Mouse (Mus musculus): ENCODE data around the gene Diaph2. TPM values are rescaled to one million over a fixed set of nuclear protein-coding genes. Genes with fewer than 3 reads are reported as not detected.
"Not testable (repeated sequence)": the region's sequence is repeated elsewhere in the genome, so short reads cannot be mapped to it uniquely, and the experiment has no call there.

Diaph2 gene
- polyA plus RNA-seq, 1 experiment from 2014 or later, result 2.4 TPM

DNA sequence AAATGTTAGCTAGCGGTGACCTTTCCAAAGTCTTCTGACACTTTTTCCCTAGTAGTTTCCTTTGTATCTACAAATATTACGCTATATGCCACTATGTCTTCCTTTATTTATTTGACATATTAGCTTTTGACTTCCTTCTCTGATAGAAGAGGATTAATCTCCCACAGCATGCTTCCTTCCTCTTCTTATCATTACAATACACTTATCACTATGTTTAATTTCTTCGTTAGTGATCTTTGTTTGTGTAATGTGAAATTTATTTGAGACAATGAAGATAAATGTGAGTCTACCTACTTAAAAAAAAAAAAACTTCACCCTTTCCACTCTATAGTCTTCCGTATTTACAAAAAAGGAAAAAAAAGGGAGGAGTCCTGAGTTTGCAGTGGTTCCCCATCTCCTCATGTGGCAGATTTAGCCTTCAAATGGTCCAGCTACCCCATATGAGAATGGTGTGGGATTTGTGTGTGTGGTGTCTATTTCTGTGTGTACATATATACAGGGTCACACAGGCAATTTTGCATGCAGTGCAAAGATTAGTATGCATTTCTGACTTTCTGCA, 27.9 kb downstream of the Diaph2 start:
- no peak for TF ChIP-seq CTCF (IDR thresholded peaks at IDR 0.05; ENCODE audit: low read depth)
- no peak for TF ChIP-seq EP300 (IDR thresholded peaks at IDR 0.05; ENCODE audit: low read depth)
- H3K4me2 ChIP-seq (ENCODE audit: low read depth, low read length), result no peak overlapping the region
- no peak overlapping the region for H3K27ac ChIP-seq (ENCODE audit: low read depth)
- no peaks in the 10 kb centered on the region for H3K4me1 ChIP-seq (ENCODE audit: insufficient read depth)
- H3K36me3 ChIP-seq (replicated peaks; ENCODE audit: insufficient read depth, low read length), result no peaks in the 10 kb centered on the region
- no peaks in the 10 kb centered on the region for H3K9me3 ChIP-seq (ENCODE audit: low read length)
- no peak overlapping the region for H3K4me3 ChIP-seq (ENCODE audit: low read depth, low read length)
- no peaks in the 10 kb centered on the region for H3K27me3 ChIP-seq (ENCODE audit: insufficient read depth, low read length)
- H3K9ac ChIP-seq (replicated peaks), result no peak overlapping the region
- ATAC-seq, result no peak
- 47% methylated on average over 4 of the region's 4 CpGs for WGBS (ENCODE audit: insufficient replicate concordance)
- no peak for DNase-seq

GRCm38 (mm10) chrX:129781844-129782243, 32.3 kb downstream of the Diaph2 start:
- TF ChIP-seq CTCF (IDR thresholded peaks at IDR 0.05; ENCODE audit: low read depth) (no peak), EP300 (IDR thresholded peaks at IDR 0.05; ENCODE audit: low read depth) (no peak)
- no peak for DNase-seq

GRCm38 (mm10) chrX:129784062-129784461, 34.5 kb downstream of the Diaph2 start:
- 63% methylated on average over 5 of the region's 5 CpGs for WGBS (ENCODE audit: insufficient replicate concordance)
- H3K9me3 ChIP-seq (ENCODE audit: low read length), result no peaks in the 10 kb centered on the region
- ATAC-seq, result peak; percentile 77

More at GRCm38 (mm10) chrX:129781844-129782243, 32.3 kb downstream of the Diaph2 start:
- ATAC-seq, result no peak
- H3K27me3 ChIP-seq (ENCODE audit: insufficient read depth, low read length), result no peaks in the 10 kb centered on the region
- no peaks in the 10 kb centered on the region for H3K4me1 ChIP-seq (ENCODE audit: insufficient read depth)
- WGBS (ENCODE audit: insufficient replicate concordance), result 54% methylated on average over 2 of the region's 2 CpGs
- H3K4me2 ChIP-seq (ENCODE audit: low read depth, low read length), result no peak overlapping the region
- H3K9ac ChIP-seq (replicated peaks), result no peak overlapping the region
- no peak overlapping the region for H3K4me3 ChIP-seq (ENCODE audit: low read depth, low read length)
- no peak overlapping the region for H3K27ac ChIP-seq (ENCODE audit: low read depth)
- no peaks in the 10 kb centered on the region for H3K9me3 ChIP-seq (ENCODE audit: low read length)
- no peaks in the 10 kb centered on the region for H3K36me3 ChIP-seq (replicated peaks; ENCODE audit: insufficient read depth, low read length)

GRCm38 (mm10) chrX:129799920-129800319, 50.4 kb downstream of the Diaph2 start:
- not testable (repeated sequence) for H3K9me3 ChIP-seq (ENCODE audit: low read length); DNase-seq
- WGBS (ENCODE audit: insufficient replicate concordance), result 72% methylated on average over 2 of the region's 2 CpGs

More at GRCm38 (mm10) chrX:129784062-129784461, 34.5 kb downstream of the Diaph2 start:
- no peaks in the 10 kb centered on the region for H3K4me1 ChIP-seq (ENCODE audit: insufficient read depth)
- DNase-seq, result peak; percentile 12
- no peak for TF ChIP-seq CTCF (IDR thresholded peaks at IDR 0.05; ENCODE audit: low read depth)
- TF ChIP-seq EP300 (IDR thresholded peaks at IDR 0.05; ENCODE audit: low read depth), result no peak
- no peak overlapping the region for H3K27ac ChIP-seq (ENCODE audit: low read depth)
- no peaks in the 10 kb centered on the region for H3K27me3 ChIP-seq (ENCODE audit: insufficient read depth, low read length)
- no peak overlapping the region for H3K4me3 ChIP-seq (ENCODE audit: low read depth, low read length)
- peak overlapping the region; percentile 35; the same call in 1 of the 2 replicates for H3K4me2 ChIP-seq (ENCODE audit: low read depth, low read length)
- no peaks in the 10 kb centered on the region for H3K36me3 ChIP-seq (replicated peaks; ENCODE audit: insufficient read depth, low read length)
- no peak overlapping the region for H3K9ac ChIP-seq (replicated peaks)

DNA sequence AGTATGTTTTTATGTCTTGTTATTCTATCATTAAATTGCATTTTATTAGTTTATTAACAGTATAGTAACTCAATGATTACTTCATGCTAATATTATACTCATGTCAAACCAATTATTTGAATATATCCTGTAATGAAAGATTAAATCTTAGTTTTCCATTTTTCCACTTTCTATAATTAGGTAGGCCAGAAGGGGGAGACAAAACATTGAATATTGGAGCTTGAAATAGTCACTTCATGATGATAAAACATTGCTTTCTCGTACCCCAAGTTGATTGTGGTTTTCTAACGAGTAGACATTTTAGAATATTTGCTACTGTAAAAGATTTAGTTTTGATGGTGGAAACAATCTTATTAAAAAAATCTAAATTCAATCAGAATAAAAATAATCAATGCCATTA, 82.4 kb downstream of the Diaph2 start:
- Histone ChIP-seq H3K27me3 (ENCODE audit: insufficient read depth, low read length) (no peaks in the 10 kb centered on the region), H3K4me1 (ENCODE audit: insufficient read depth) (no peaks in the 10 kb centered on the region), H3K9ac (replicated peaks) (no peak overlapping the region), H3K27ac (ENCODE audit: low read depth) (no peak overlapping the region), H3K4me2 (ENCODE audit: low read depth, low read length) (no peak overlapping the region), H3K9me3 (ENCODE audit: low read length) (no peaks in the 10 kb centered on the region), H3K4me3 (ENCODE audit: low read depth, low read length) (no peak overlapping the region), H3K36me3 (replicated peaks; ENCODE audit: insufficient read depth, low read length) (no peaks in the 10 kb centered on the region)
- TF ChIP-seq EP300 (IDR thresholded peaks at IDR 0.05; ENCODE audit: low read depth), result no peak
- TF ChIP-seq CTCF (IDR thresholded peaks at IDR 0.05; ENCODE audit: low read depth), result peak; percentile 37
- ATAC-seq, result no peak
- DNase-seq, result no peak
- 47% methylated on average over 2 of the region's 2 CpGs for WGBS (ENCODE audit: insufficient replicate concordance)

More at GRCm38 (mm10) chrX:129799920-129800319, 50.4 kb downstream of the Diaph2 start:
- not testable (repeated sequence) for H3K9ac ChIP-seq (replicated peaks); H3K27me3 ChIP-seq (ENCODE audit: insufficient read depth, low read length); H3K27ac ChIP-seq (ENCODE audit: low read depth); H3K4me1 ChIP-seq (ENCODE audit: insufficient read depth); H3K36me3 ChIP-seq (replicated peaks; ENCODE audit: insufficient read depth, low read length); ATAC-seq; H3K4me2 ChIP-seq (ENCODE audit: low read depth, low read length); H3K4me3 ChIP-seq (ENCODE audit: low read depth, low read length)

DNA sequence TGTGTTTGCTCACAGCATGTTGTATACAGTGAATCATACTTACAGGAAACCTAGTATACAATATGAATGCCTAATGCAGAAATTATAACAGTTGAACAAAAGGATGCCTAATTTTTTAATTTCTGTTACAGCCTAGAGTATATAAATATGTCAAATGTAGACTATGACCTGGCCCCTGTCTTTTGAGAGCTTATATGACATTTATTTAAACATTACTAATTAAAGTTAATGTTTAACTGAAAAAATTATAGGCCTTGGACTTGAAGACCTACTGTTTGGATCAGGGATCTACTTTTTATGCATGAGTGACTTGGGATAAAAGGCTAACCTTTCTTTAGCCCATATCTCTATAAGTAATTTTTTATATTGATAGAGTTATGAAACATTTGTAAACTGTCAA, 84.3 kb downstream of the Diaph2 start:
- no peak for ATAC-seq

GRCm38 (mm10) chrX:129884465-129884864, 134.9 kb downstream of the Diaph2 start:
- H3K36me3 ChIP-seq (replicated peaks; ENCODE audit: insufficient read depth, low read length), result no peaks in the 10 kb centered on the region
- peak; percentile 27 for DNase-seq
- WGBS (ENCODE audit: insufficient replicate concordance), result 11% methylated on average over 3 of the region's 3 CpGs

More for the DNA sequence above, 84.3 kb downstream of the Diaph2 start:
- TF ChIP-seq CTCF (IDR thresholded peaks at IDR 0.05; ENCODE audit: low read depth), result no peak
- TF ChIP-seq EP300 (IDR thresholded peaks at IDR 0.05; ENCODE audit: low read depth), result no peak
- H3K27me3 ChIP-seq (ENCODE audit: insufficient read depth, low read length), result no peaks in the 10 kb centered on the region
- H3K4me3 ChIP-seq (ENCODE audit: low read depth, low read length), result no peak overlapping the region
- DNase-seq, result no peak
- H3K4me1 ChIP-seq (ENCODE audit: insufficient read depth), result no peaks in the 10 kb centered on the region
- H3K4me2 ChIP-seq (ENCODE audit: low read depth, low read length), result no peak overlapping the region
- no peaks in the 10 kb centered on the region for H3K9me3 ChIP-seq (ENCODE audit: low read length)
- H3K36me3 ChIP-seq (replicated peaks; ENCODE audit: insufficient read depth, low read length), result no peaks in the 10 kb centered on the region
- H3K27ac ChIP-seq (ENCODE audit: low read depth), result no peak overlapping the region
- no peak overlapping the region for H3K9ac ChIP-seq (replicated peaks)

More at GRCm38 (mm10) chrX:129884465-129884864, 134.9 kb downstream of the Diaph2 start:
- Histone ChIP-seq H3K9me3 (ENCODE audit: low read length) (no peaks in the 10 kb centered on the region), H3K4me2 (ENCODE audit: low read depth, low read length) (no peak overlapping the region), H3K27me3 (ENCODE audit: insufficient read depth, low read length) (no peaks in the 10 kb centered on the region), H3K4me3 (ENCODE audit: low read depth, low read length) (no peak overlapping the region), H3K27ac (ENCODE audit: low read depth) (no peak overlapping the region), H3K9ac (replicated peaks) (no peak overlapping the region), H3K4me1 (ENCODE audit: insufficient read depth) (no peaks in the 10 kb centered on the region)
- no peak for ATAC-seq
- peak; percentile 71 for TF ChIP-seq CTCF (IDR thresholded peaks at IDR 0.05; ENCODE audit: low read depth)
- no peak for TF ChIP-seq EP300 (IDR thresholded peaks at IDR 0.05; ENCODE audit: low read depth)

Measured in liver, postnatal 0 days (tissue).